Mouse (Mus musculus): ENCODE results near the gene Brd9. TPM values are rescaled to one million over a fixed set of nuclear protein-coding genes. Genes with fewer than 3 reads are reported as not detected.
A peak's percentile ranks its signal among the peaks of the same experiment; 100 is the strongest.
"Not testable (repeated sequence)": the region's sequence is repeated elsewhere in the genome, so short reads cannot be mapped to it uniquely, and the experiment has no call there.

The Brd9 gene
- total and polyA plus RNA-seq, 3 experiments: 20.3 to 25.7 (median 21.3) TPM

- WGBS: 27% methylated on average over 5 of the region's 5 CpGs
- Histone ChIP-seq H3K9ac (ENCODE audit: low read depth, low read length) (no peak overlapping the region), H3K27me3 (ENCODE audit: control insufficient read depth, insufficient read depth, low read length) (0 out of 2 replicates have a peak, but pooled peaks cover 2% of the 10 kb centered on the region), H3K36me3 (ENCODE audit: control insufficient read depth, insufficient read depth, low read length) (no peaks in the 10 kb centered on the region; the same call in 1 of the 2 replicates), H3K79me2 (replicated peaks; ENCODE audit: control insufficient read depth, insufficient read depth, low read length) (0 out of 2 replicates have a peak, but pooled peaks cover 1% of the 10 kb centered on the region), H3K27ac (peak overlapping the region; percentile 52), H3K4me1 (ENCODE audit: control insufficient read depth, insufficient read depth, low read length) (peaks cover 5% of the 10 kb centered on the region), H3K4me3 (no peak overlapping the region)
- DNase-seq: peak in 1 of 2 experiments; percentile 50
- intact Hi-C loops (cut with DNase I): loop anchor here (2.0 kb wide), 2 partner anchors 18 to 20 kb away; partner anchors contain the start of gene Tppp
- TF ChIP-seq CTCF (IDR thresholded peaks at IDR 0.05) (no peak), POLR2A (IDR thresholded peaks at IDR 0.05; ENCODE audit: insufficient read depth, low read depth, low read length) (peak; percentile 43; the same call in 1 of the 2 replicates), EP300 (IDR thresholded peaks at IDR 0.05; ENCODE audit: insufficient read depth, low read depth, low read length) (peak; percentile 88)
Observed at GRCm38 (mm10) chr13:73991267-73991666, 53.7 kb downstream of the Brd9 start.

- no peak overlapping the region for H3K9ac ChIP-seq (ENCODE audit: low read depth, low read length)
- 0 out of 2 replicates have a peak, but pooled peaks cover 2% of the 10 kb centered on the region for H3K27me3 ChIP-seq (ENCODE audit: control insufficient read depth, insufficient read depth, low read length)
- WGBS: 79% methylated on average over 4 of the region's 4 CpGs
- no peaks in the 10 kb centered on the region; the same call in 1 of the 2 replicates for H3K36me3 ChIP-seq (ENCODE audit: control insufficient read depth, insufficient read depth, low read length)
- H3K27ac ChIP-seq: no peak overlapping the region
- H3K4me3 ChIP-seq: no peak overlapping the region
- no peak for DNase-seq
- no peak for TF ChIP-seq POLR2A (IDR thresholded peaks at IDR 0.05; ENCODE audit: insufficient read depth, low read depth, low read length)
- TF ChIP-seq EP300 (IDR thresholded peaks at IDR 0.05; ENCODE audit: insufficient read depth, low read depth, low read length): no peak
- TF ChIP-seq CTCF (IDR thresholded peaks at IDR 0.05): no peak
- intact Hi-C loops (cut with DNase I): no loop called here
- H3K4me1 ChIP-seq (ENCODE audit: control insufficient read depth, insufficient read depth, low read length): peaks cover 5% of the 10 kb centered on the region
- H3K79me2 ChIP-seq (replicated peaks; ENCODE audit: control insufficient read depth, insufficient read depth, low read length): 0 out of 2 replicates have a peak, but pooled peaks cover 1% of the 10 kb centered on the region
Observed at GRCm38 (mm10) chr13:73996456-73996855, 58.8 kb downstream of the Brd9 start.

- Histone ChIP-seq H3K4me1 (ENCODE audit: control insufficient read depth, insufficient read depth, low read length) (no peaks in the 10 kb centered on the region), H3K27ac (no peak overlapping the region), H3K9ac (ENCODE audit: low read depth, low read length) (no peak overlapping the region), H3K79me2 (replicated peaks; ENCODE audit: control insufficient read depth, insufficient read depth, low read length) (no peaks in the 10 kb centered on the region), H3K36me3 (ENCODE audit: control insufficient read depth, insufficient read depth, low read length) (no peaks in the 10 kb centered on the region), H3K4me3 (no peak overlapping the region), H3K27me3 (ENCODE audit: control insufficient read depth, insufficient read depth, low read length) (no peaks in the 10 kb centered on the region)
- TF ChIP-seq POLR2A (IDR thresholded peaks at IDR 0.05; ENCODE audit: insufficient read depth, low read depth, low read length) (no peak), EP300 (IDR thresholded peaks at IDR 0.05; ENCODE audit: insufficient read depth, low read depth, low read length) (no peak), CTCF (IDR thresholded peaks at IDR 0.05) (no peak)
- DNase-seq: no peak
- intact Hi-C loops (cut with DNase I): no loop called here
Observed at GRCm38 (mm10) chr13:74000519-74000918, 62.9 kb downstream of the Brd9 start.

GRCm38 (mm10) chr13:74000961-74001360 is 63.4 kb downstream of the Brd9 start:
- H3K9ac ChIP-seq (ENCODE audit: low read depth, low read length): no peak overlapping the region
- intact Hi-C loops (cut with DNase I): no loop called here
- H3K36me3 ChIP-seq (ENCODE audit: control insufficient read depth, insufficient read depth, low read length): no peaks in the 10 kb centered on the region
- no peak for DNase-seq
- H3K27ac ChIP-seq: no peak overlapping the region
- WGBS: 75% methylated on average over 6 of the region's 6 CpGs
- no peak overlapping the region for H3K4me3 ChIP-seq
- no peaks in the 10 kb centered on the region for H3K79me2 ChIP-seq (replicated peaks; ENCODE audit: control insufficient read depth, insufficient read depth, low read length)
- H3K27me3 ChIP-seq (ENCODE audit: control insufficient read depth, insufficient read depth, low read length): no peaks in the 10 kb centered on the region
- H3K4me1 ChIP-seq (ENCODE audit: control insufficient read depth, insufficient read depth, low read length): no peaks in the 10 kb centered on the region
- TF ChIP-seq EP300 (IDR thresholded peaks at IDR 0.05; ENCODE audit: insufficient read depth, low read depth, low read length) (no peak), POLR2A (IDR thresholded peaks at IDR 0.05; ENCODE audit: insufficient read depth, low read depth, low read length) (no peak), CTCF (IDR thresholded peaks at IDR 0.05) (no peak)

GRCm38 (mm10) chr13:74001492-74001891 is 63.9 kb downstream of the Brd9 start:
- Histone ChIP-seq H3K27me3 (ENCODE audit: control insufficient read depth, insufficient read depth, low read length) (no peaks in the 10 kb centered on the region), H3K9ac (ENCODE audit: low read depth, low read length) (no peak overlapping the region), H3K36me3 (ENCODE audit: control insufficient read depth, insufficient read depth, low read length) (no peaks in the 10 kb centered on the region), H3K79me2 (replicated peaks; ENCODE audit: control insufficient read depth, insufficient read depth, low read length) (no peaks in the 10 kb centered on the region), H3K4me1 (ENCODE audit: control insufficient read depth, insufficient read depth, low read length) (no peaks in the 10 kb centered on the region), H3K27ac (no peak overlapping the region), H3K4me3 (no peak overlapping the region)
- no peak for DNase-seq
- intact Hi-C loops (cut with DNase I): no loop called here
- WGBS: 68% methylated on average over 4 of the region's 4 CpGs
- TF ChIP-seq EP300 (IDR thresholded peaks at IDR 0.05; ENCODE audit: insufficient read depth, low read depth, low read length): no peak
- no peak for TF ChIP-seq POLR2A (IDR thresholded peaks at IDR 0.05; ENCODE audit: insufficient read depth, low read depth, low read length)
- TF ChIP-seq CTCF (IDR thresholded peaks at IDR 0.05): no peak

GRCm38 (mm10) chr13:74006881-74007280 is 69.3 kb downstream of the Brd9 start:
- 95% methylated on average over 4 of the region's 4 CpGs for WGBS
- H3K9ac ChIP-seq (ENCODE audit: low read depth, low read length); H3K4me3 ChIP-seq; H3K27me3 ChIP-seq (ENCODE audit: control insufficient read depth, insufficient read depth, low read length); H3K4me1 ChIP-seq (ENCODE audit: control insufficient read depth, insufficient read depth, low read length); H3K27ac ChIP-seq; H3K79me2 ChIP-seq (replicated peaks; ENCODE audit: control insufficient read depth, insufficient read depth, low read length); intact Hi-C loops (cut with DNase I); H3K36me3 ChIP-seq (ENCODE audit: control insufficient read depth, insufficient read depth, low read length); DNase-seq: not testable (repeated sequence)

GRCm38 (mm10) chr13:74008216-74008615 is 70.6 kb downstream of the Brd9 start:
- not testable (repeated sequence) for H3K4me1 ChIP-seq (ENCODE audit: control insufficient read depth, insufficient read depth, low read length); H3K9ac ChIP-seq (ENCODE audit: low read depth, low read length); H3K27ac ChIP-seq; H3K27me3 ChIP-seq (ENCODE audit: control insufficient read depth, insufficient read depth, low read length); DNase-seq; H3K79me2 ChIP-seq (replicated peaks; ENCODE audit: control insufficient read depth, insufficient read depth, low read length); H3K36me3 ChIP-seq (ENCODE audit: control insufficient read depth, insufficient read depth, low read length)
- H3K4me3 ChIP-seq: peak overlapping the region; percentile 22; the same call in 1 of the 2 replicates
- intact Hi-C loops (cut with DNase I): loop anchor here (2.0 kb wide), 1 partner anchor 17 kb away; no protein-coding TSS in a partner anchor
- WGBS: 86% methylated on average over 2 of the region's 2 CpGs

Data from heart, adult 2 months (tissue).